Mouse (Mus musculus): ENCODE measurements around the gene Sowahc.

The Sowahc gene

DNA sequence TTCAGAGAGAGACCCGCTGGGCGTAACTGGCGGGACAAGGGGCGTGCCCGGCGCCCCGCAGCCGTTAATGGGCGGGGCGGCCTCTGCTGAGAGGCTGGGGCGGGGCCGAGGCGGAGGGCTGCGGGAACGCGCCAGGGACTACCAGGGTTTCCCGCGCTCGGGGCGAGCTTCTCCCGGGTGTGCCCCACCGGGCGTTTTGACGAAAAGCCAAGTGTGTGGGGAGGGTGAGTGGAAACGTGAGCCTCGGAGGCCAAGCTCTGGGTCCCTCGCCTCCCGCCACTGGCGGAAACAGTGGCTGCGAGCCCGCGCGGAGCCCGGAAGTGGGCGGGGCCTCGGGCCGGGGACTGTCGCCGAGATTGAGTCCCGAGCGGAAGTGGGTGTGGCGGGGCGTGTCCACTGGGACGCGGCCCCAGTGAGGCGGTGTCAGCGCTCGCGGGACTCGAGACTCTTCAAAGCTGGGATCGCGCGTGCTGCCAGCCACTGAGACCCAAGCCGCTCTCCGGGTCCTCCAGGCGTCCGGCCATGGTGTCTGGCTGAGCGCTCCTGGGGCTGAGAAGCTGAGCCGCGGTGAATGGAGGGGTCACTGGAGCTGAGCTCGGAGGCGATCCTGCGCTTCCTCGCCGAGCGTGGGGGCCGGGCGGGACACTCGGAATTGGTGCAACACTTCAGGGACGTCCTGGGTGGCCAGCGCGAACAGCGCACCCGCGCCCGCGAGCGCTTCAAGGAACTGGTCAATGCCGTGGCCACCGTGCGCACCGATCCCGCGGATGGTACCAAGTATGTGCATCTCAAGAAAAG, at the start of gene Sowahc, which contains the start of gene Sept10:
Gene Sowahc, plus strand, starts transcription at position 481 of the 798 bp plus-strand sequence.
Gene Sept10, minus strand, starts transcription at position 375 of the 798 bp plus-strand sequence.
- DNase-seq = peak; percentile 99

- no peak for DNase-seq
Measured at GRCm38 (mm10) chr10:59172539-59172938, 49.2 kb upstream of the Sowahc start.

DNA sequence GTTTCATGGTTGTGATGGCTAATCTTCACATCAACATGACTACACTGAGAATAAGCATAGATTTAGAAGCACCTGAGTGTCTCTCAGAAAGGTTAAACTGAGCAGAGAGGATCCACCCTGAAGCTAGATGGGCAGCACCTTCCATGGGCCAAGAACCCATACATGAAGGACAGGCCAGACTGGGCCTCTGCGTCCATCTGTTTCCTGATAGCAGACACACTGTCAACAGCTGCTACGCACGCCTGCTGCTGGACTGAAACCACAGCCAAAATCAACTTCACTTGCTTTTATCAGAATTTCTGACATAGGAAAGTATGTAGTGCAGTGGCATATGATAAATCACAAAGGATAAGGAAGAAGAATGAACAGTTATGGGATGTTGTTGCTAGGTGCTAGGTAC, 42.1 kb upstream of the Sowahc start:
- peak in 1 of 2 experiments; percentile 25 for DNase-seq

- no peak for DNase-seq
Measured at GRCm38 (mm10) chr10:59182306-59182705, 39.4 kb upstream of the Sowahc start.

DNA sequence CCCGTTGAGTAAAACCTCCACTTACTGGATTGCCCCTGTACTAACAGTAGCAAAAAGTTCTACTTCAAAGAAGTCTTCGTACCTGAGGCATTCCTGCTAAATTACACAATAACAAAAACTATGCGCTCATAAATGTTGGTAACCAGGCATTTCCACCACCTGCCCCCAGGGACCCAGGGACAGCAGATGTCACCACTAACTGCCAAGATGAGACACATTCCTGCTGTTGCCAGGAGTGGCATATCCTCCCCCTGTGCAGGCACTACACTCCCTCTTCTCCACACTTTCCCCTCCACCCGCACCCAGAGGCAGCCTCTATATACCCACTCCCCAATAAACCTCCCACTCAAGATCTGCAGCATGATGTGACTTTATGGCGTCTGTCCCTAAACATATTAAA, 26.9 kb upstream of the Sowahc start:
- DNase-seq = no peak

DNA sequence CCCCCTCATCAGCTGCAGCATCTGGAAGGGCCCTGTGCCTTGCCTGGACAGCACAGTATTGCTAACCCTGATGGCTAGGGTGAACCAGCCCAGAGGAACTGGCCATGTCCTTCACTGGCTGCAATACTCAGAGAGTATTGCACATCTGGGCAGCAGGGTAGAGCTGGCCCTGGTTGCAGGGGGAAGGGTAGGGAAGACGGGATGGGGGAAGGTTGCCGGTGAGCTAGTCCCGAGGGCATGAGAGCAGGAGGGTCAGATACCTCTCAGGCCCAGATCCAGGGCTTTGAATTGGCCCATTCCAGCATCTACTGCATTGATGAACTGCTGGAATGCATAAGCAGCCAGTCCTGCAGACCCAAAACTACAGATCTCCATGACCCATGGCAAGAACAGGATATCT, 25.0 kb upstream of the Sowahc start:
- no peak for DNase-seq

- no peak for DNase-seq
Measured at GRCm38 (mm10) chr10:59200011-59200410, 21.7 kb upstream of the Sowahc start.

DNA sequence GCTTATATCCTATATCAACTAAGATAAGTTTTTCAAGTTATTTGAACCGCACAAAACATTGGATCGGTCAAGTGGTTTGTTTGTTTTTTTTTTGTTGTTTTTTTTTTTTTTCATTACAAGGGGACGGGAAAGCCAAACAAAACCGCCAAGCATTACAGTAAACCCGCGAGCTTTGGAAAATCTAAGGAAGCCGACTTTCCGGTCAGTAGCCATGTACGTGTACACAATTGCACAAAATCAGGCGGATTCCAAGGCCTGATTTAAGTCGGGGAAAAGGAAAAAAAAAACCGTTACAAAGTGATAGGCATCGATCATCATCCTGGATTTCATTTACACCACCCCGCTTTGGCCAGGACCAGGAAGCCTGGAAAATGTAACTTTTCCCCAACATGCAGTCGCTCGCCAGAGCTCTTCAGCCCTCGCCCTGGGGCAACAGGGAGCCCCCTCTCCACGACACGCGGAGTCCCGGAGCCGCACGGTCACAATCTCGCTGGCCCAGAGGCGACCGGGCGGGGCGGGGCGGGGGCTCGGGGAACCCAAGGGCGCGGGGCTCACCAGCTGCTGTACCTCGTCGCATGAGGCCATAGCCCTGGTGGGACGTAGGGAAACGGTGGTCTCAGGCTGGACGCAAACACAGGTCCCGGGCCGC, 805 bp upstream of the Sowahc start:
- no peak for DNase-seq

GRCm38 (mm10) chr10:59222271-59223101, 733 bp downstream of the Sowahc start:
- peak; percentile 35 to 37 for DNase-seq

GRCm38 (mm10) chr10:59223301-59223700, 1.5 kb downstream of the Sowahc start:
- DNase-seq = no peak

GRCm38 (mm10) chr10:59223890-59224289, 2.1 kb downstream of the Sowahc start:
- DNase-seq = no peak

DNA sequence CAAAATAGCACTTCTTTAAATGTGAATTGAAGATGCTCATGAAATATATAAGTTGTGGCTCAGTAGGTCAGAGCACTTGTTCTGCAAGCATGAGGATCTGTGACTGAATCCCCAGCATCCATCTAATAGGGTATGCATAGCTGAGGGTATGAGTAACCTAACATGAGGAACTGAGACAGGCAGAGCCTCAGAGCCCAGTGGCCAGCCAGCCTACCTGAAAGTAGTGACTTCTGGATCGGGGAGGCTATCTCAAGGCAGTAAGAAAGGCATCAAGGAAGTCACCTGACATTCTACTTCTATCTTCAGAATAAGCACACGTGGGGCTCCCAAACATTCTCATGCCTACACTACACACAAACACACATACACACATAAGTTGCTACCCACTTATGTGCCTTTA, 3.4 kb downstream of the Sowahc start:
- DNase-seq = no peak

DNA sequence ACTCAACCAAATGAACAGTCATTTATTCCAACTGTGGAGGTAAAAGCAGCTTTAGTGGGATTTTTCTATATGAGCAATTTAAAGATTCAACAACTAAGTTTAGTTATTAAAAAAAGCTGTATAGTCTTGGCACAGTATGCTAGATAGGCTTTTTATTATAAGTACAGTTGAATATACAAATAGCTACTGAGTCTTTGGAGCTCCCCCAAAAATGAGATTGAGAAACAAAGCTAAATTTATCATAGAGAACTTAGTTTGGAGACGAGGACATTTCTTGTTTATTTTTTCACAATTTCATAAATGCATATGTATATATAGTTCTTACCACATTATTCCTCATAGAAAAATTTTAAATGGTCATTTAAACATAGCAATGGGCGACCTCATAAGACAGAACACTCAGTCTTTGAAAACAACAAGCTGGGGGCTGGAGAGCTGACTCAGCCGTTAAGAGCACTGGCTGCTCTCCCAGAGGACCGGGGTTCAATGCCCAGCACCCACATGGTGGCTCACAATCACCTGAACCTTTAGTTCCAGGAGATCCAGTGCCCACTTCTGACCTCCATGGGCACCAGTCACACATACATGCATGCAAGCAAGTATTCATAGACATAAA, 7.6 kb downstream of the Sowahc start:
- DNase-seq = no peak

DNA sequence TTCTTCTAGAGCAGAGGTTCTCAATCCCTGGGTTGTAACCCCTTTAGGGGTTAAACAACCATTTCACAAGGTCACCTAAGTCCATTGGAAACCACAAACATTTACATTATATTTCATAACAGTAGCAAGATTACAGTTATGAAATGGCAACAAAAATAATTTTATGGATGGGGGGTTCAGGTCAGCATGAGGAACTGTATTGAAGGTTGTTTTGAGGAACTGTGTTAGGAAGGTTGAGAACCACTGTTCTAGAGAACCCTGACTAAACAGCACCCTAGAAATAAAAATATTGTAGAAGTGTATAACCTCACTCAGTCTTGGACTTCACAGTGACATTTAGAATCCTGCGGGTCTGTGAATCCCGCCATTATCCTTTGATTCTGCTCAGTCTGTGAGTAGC, 13.5 kb downstream of the Sowahc start:
- no peak for DNase-seq

DNA sequence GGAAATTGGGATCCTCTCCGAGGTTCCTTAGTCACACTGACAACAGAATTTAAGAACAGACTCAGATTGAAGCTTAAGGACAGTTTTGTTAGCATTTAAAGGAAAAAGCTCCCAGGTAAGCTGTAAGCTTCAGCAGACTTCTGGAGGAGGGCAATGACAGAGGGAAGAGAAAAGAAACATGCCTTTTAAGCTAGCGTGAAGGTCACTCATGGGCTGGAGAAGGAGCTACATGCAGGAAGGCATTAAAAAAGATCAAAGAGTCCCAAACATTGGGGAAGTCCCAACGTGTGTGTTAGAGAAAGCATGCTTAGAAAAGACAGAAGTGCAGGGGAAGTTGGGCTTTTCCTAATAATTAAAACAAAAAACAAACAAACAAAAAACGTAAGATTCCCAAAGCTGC, 14.1 kb downstream of the Sowahc start:
- no peak for DNase-seq

DNA sequence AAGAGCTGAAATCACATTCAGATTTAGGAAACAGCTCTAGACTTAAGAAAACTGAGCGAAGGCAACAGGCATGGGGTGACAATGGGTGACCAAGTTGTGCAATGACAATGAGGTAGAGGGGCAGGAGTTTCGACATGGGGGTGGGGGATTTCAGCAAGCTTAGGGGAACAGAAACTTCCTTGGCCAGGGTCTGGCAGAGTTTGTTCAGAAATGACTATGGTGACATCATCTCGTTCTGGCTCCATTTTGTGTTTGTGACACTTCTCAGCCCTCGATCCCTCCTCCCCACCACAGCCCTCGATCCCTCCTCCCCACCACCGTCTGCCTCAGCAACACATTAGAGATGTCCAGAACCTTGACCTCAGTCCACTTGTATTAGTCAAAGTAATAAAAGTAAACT, 14.7 kb downstream of the Sowahc start:
- DNase-seq = peak; percentile 48 to 57

- DNase-seq = peak in 1 of 2 experiments; percentile 35
Measured at GRCm38 (mm10) chr10:59237757-59238156, 16.0 kb downstream of the Sowahc start.

GRCm38 (mm10) chr10:59241141-59241541, 19.4 kb downstream of the Sowahc start:
- DNase-seq = peak; percentile 66 to 67

DNA sequence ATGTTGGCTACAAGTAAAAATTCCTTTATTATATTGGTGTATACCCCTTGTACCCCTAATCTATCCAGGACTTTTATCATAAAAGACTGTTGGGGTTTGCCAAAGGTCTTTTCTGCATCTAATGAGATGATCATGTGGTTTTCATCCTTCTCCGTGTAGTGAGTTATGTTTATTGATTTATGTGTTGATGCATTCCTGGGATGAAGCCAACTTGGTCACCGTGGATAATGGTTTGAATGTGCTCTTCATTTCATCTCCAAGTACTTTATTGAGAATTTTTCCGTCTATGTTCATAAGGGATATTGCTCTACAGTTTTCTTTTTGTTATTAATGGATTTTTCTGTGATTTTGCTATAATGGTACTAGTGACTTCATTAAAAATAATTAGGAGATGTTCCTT, 27.8 kb downstream of the Sowahc start:
- no peak for DNase-seq

DNA sequence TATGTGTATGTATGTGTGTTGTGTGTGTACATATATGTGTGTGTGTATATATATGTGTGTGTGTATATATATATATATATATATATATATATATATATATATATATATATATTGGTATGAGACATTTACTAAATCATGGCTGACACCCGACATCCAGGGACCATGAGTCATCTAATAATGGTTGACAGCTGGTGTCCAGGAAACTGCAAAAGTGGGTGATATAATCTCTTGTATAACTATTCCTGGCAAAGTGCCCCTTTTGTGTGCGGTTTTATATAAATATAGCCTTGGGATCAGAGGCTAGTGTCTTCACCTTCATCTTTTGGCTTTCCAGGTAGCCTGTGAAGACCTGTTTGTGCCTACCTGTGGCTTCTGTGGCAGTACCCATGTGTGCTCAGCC, 28.9 kb downstream of the Sowahc start:
- no peak for DNase-seq

GRCm38 (mm10) chr10:59251980-59252379, 30.2 kb downstream of the Sowahc start:
- no peak for DNase-seq

DNA sequence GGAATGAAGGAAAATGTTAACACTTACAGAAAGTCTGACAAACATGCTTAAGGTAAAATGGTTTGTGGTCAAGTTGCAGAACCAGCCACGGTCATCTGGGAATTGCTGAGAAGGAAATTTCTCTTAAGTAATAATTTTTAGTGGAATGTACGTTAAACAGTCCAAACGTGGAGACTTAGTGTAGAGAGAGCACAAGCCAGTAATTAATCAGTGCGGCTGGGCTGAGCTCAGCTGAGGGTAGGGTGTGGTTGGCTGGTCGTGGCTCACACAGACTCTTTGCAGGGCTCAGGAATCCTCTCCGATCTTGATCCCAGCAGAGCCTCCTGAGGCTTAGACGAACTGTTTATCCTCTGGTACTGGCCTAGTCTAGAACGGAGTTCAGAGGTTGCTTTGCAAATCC, 30.6 kb downstream of the Sowahc start:
- no peak for DNase-seq

DNA sequence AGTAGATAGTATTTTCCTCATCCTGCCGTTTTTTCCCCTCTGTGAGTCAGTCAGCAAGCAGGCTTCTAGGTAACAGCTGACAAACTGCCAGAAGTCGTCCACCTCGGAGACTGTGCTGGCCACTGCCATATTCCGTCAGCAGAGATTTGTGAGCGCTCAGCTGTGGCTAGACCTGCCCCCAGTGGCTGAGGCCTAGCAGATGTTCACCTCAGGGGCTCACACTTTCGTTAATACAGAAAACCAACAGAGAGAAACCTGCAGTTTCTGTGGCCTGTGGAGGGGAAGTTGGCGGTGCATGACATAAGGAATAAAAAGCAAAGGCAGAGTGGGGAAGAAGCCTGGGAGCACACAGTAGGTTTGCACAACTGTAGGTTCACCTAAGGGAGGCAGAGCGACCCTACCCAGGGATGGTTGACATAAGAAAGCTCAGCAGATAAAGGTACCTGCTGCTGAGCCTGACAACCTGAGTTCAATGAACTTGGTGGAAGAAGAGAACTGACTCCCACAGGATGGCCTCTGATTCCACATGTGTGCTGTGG, 31.9 kb downstream of the Sowahc start:
- DNase-seq = no peak

Measured in lung, postnatal 4 days (tissue).